Mouse (Mus musculus) adrenal gland, adult (tissue): ENCODE data around the gene Fbxo46.
"Not testable (repeated sequence)": the region's sequence is repeated elsewhere in the genome, so short reads cannot be mapped to it uniquely, and the experiment has no call there.

ENCODE experiments used
- DNase-seq, 2 experiments: peaks; one replicate each; pipeline ENCODE4 v3.0.0; 2022 to 2023; ENCODE audit warnings: low spot score in 1 of 2; ENCODE audit not compliant: inconsistent age in 2 of 2

Fbxo46 gene

DNA sequence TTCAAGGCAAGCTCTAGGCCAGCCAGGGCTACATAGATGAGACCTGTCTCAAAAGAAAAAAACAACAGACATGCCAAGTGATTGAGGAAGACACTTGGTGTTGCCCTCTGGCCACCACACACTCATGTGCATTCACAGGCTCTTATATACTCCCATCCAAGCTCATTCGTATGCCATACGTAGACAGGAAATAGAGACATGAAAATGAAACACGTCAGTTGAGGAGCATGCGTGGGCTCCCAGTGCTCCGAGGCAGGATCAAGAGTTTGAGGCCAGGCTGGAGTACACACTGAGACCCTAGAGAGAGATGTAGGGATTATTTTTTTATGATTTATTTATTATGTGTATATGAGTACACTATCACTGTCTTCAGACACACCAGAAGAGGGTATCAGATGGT lies 9.7 kb downstream of the Fbxo46 start:
- no peak for DNase-seq

DNA sequence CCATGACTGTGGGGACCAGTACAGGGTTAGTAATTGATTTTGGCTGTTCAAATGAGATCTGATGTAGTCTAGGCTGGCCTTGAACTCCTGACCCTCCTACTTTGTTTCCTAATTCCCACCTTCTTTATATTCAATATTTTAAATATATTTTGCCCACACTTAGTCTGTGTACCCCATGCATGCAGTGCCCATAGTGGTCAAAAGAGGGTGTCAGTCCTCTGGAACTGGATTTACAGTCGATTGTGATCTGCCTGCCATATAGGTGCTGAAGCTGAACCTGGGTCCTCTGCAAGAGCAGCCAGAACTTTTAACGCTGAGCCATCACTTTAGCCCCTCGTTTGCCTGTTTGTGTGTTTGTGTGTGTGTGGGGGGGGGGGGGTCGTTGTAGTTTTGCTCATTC lies 11.0 kb downstream of the Fbxo46 start:
- peak in 1 of 2 experiments; percentile 76 for DNase-seq

DNA sequence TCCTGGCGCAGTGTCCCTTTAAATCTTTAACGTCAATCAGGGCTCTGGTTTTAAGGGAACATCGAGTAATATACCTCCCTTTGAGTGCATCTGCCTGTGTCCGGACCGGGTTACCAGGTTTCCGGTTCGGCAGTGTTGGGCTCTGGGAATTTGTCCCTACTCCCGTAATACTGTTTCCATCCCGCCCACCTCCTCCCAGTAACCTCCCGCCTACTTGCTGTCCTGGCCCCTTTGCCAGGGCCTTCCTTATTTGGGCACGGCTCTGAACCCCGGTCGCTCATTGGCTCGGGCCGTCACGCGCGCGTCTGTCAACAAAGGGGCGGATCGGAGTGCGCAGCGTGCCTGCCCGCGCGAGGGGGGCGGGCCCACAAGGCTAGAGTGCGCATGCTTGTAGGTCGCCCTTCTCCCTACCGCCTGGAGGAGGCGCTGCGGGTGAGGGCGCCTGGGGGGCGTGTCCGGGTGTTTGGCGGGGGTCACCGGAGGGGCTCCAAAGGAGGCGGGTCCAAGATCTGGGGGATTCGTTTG lies 11.7 kb downstream of the Fbxo46 start:
- peak; percentile 99 for DNase-seq

DNA sequence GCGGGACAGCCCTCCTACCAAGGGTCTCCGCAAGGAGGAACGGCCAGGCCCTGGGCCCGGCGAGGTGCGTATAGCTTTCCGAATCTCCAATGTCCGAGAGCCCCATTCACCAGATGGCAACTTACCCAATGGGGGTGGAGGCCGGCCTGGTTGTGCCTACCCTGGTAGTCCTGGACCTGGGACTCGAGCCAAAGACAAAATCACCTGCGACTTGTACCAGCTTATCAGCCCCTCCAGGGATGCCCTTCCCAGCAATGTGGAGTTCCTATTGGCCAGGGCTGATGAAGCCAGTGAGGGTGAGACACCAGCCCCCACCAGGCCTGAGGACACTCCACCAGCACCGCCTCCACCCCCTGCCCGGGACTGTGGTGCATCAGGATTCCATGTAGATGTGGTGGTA lies 16.5 kb downstream of the Fbxo46 start:
- DNase-seq: peak in 1 of 2 experiments; percentile 40

DNA sequence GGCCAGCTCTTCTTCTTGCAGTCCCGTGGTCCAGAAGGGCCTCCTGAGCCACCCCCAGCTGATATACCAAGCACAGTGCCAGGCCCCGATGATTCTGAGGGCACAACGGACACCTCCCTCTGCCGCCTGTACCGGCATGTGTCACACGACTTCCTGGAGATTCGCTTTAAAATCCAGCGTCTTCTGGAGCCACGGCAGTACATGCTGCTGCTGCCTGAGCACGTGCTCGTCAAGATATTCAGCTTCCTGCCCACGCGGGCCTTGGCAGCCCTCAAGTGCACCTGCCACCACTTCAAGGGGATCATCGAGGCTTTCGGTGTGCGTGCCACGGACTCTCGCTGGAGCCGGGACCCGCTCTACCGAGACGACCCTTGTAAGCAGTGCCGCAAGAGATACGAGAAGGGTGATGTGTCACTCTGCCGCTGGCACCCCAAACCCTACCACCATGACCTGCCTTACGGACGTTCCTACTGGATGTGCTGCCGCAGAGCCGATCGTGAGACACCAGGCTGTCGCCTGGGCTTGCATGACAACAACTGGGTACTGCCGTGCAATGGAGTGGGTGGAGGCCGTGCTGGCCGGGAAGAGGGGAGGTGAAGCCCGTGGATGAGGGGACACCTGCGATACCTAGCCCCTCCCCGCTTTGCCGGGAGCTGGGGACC lies 17.1 kb downstream of the Fbxo46 start:
- peak in 1 of 2 experiments; percentile 39 for DNase-seq

DNA sequence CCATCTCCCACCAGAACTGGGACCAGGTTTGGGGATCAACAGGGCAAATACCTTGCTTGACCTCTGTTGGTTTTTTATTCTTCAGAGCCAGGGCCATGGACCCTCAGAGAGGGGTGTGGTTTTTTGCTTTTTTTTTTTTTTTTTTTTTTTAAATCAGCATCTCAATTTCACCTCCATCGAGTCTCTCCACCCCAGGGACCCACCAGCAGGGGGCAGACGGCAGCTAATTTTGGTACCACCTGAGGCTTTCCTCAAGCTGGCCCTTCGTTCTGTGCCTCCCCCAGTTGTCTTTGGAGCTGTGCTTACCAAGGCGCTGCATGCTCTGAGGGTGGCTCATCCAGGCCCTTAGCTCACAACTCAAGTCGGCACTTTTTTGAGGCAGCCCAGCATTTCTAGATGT lies 17.7 kb downstream of the Fbxo46 start:
- DNase-seq: peak in 1 of 2 experiments; percentile 76

DNA sequence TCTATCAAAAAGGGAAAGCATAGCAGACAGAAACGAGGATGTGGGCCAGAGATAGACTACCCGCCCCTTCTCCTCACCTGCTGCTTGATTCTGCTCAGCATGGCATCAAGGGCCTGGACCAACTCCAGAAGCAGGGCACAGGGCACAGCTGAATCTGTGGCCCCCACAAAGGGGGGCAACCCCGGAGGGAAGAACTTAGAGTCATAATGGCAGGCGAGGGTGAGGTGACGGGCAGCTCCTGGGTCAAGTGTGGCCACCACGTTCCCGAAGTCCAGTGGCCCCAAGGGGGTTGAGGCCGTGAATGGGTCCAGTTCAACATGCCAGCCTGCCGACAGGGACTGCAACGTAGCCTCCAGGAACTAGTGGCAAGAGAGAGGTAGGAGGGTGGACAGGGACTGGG lies 27.1 kb downstream of the Fbxo46 start:
- no peak for DNase-seq

DNA sequence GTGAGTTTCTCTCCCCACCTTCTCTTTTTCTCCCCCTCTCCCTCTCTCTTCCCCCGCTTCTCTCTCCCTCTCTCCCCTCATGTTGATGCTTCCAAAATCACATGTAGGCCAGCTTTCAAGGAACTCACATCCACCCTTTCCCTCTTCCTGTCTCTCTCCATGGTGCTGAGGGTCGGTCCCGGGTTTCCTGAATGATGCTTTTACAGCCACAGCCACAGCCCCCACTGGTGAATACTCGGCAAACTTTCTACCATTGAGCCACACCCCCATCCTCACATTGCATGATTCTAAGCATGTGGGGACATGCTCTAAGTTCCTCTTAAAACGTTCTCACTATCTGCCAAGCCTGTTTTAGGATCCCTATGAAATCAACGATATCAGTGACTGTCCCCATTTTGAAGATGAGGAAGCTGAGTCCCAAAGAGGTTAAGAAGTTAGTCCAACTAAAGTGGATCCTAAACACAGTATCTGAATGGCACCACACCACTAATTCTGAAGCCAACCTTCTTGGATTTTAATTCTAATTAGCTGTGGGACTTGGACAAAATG lies 27.9 kb downstream of the Fbxo46 start:
- DNase-seq: no peak

DNA sequence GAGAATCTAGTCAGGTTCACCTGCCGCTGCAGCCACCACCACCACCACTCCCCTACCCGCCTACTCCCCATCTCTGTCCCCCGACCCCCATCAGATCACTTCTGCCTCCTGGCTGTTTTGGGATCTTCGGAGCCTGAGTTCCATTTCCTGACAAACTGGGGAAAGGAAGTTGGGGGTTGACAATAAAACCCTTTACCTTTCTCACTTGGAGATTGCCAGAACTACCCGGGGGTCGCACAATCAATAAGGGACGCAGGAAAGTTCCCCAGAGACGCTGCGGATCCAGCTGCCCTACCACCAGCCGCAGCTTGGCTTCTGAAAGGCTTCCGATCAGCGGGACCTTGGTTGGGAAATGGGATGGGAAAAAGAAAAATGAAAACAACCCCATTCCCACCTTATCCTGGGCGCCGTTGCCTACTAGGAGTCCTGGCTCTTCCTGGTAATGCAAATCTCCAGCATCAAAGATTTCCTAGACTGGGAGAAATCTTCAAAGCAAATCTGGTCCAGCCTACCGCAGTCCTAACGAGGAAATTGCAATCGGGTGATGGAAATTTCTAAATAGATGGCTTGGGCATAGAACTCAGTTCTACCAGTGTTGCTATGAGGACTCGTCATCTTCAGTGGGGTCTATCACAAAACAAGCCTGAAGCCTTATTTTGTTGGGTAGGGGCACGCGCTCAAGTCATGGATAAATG lies 28.7 kb downstream of the Fbxo46 start:
- peak in 1 of 2 experiments; percentile 62 for DNase-seq

DNA sequence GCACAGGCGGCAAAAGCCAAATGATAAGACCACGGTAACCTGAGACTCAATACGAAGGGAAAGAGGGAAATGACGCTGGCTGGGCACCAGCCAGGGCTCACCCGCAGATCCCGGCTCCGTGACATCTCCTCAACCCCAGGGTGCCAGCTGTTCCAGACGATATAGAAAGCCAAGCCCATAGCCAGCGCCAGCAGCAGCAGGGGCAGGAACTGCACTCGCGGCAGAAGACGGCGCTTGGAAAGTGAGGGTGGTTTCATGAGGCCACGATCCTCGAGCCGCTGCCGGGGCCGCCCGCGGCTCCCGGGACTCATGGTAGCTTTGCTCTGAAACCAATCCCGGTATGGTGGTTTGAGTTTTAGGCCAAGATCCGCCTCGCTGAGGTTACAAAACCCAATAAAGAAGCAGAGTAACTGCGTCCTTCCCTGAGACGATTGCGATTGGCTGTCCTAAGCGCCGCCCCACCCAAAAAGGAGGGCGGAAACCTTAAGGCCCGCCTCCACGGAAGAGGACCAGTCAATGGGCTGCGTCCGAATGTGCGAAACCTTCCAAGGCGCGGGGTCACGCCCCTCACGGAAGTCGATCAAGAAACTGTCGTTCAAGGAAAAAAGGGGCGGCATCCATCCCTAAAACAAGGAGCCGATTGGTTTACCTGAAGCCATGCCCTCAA lies 29.3 kb downstream of the Fbxo46 start, which contains the start of gene Qpctl:
Qpctl (minus strand) TSS at position 417 of the 667 bp plus-strand sequence.
- DNase-seq: peak; percentile 99

DNA sequence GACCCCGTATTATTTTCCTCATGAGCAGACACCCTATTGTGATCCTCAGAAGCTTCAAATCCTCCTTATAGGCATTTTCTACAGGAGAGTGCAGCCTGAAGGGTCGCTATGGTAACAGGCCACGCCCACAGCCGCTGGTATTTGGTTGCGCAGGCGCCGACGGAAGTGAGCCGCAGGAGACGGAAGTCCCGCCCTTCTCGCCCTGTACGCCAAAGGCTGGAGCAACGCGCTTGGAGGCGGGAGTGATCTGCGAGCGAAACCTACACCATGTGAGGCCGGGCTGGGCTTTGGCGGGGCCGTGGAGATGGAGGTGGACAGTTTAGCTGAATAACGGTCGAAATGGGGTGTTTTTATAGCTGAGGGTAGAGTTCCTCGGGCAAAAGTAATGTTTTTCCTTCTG lies 30.0 kb downstream of the Fbxo46 start, which contains the start of gene Snrpd2:
Snrpd2 (plus strand) TSS at position 97 of the 400 bp plus-strand sequence.
- peak; percentile 96 to 99 for DNase-seq

DNA sequence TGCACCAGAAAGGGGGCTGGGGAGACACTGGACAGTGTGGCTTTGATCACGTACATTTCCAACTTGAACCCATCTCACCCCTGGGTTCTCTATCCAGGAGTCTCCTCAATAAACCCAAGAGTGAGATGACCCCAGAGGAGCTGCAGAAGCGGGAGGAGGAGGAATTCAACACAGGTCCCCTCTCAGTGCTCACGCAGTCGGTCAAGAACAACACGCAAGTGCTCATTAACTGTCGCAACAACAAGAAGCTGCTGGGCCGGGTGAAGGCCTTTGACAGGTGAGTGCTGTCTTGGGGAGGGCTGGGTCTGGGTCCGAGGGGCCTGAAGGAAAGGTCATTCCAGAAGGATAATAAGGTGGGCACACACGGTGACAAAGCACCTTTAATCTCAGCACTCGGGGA lies 31.5 kb downstream of the Fbxo46 start:
- DNase-seq: not testable (repeated sequence)

DNA sequence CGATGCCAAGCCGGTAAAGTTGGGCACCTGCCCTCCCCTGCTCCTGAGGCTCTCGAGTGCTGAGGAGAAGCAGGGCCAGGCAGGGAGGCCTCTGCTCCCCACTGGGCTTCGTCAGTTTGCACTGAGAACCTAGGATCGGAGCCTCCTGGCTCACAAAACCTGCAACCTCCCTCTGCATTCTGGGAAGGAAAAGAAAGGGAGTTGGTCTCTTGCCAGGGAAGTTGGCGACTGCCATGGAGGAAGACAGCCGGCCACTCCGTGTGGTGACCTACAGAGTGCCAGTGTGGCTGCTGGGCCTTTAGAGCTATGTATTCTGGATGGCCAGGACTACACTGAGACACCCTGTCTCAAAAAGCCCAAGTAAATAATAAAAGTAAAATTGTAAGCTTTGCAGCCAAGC lies 35.1 kb downstream of the Fbxo46 start:
- DNase-seq: no peak

DNA sequence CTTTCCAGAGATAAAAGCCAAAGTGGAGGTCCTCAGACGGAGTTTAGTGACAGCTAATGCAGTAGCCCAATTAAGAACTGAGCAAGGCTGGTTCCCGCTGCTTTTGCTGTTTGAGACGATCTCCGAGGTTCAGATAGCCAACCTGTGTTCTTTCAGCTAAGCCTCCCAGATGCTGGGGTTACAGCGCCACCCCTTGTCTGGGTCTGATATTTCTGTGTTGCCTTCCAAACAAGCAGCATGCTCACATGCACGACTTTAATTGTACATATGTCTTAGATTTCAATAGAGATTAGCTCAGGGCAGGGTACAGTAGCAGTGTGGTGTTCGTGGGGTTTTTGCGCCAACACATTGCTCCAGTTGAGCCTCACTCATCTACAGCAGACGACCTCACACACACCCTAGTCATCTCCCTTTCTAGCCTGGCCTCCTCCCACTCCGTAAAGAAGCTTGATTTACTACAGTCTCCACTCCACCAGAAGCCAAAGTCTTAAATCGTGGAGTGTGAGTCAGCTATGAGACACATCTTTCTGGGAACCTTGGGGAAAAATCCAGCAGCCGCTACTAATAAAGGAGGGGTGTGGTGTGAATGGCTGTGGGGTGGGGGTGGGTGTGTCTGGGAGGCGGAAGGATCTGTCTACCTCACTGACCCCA lies 36.3 kb downstream of the Fbxo46 start:
- DNase-seq: peak; percentile 69 to 88

DNA sequence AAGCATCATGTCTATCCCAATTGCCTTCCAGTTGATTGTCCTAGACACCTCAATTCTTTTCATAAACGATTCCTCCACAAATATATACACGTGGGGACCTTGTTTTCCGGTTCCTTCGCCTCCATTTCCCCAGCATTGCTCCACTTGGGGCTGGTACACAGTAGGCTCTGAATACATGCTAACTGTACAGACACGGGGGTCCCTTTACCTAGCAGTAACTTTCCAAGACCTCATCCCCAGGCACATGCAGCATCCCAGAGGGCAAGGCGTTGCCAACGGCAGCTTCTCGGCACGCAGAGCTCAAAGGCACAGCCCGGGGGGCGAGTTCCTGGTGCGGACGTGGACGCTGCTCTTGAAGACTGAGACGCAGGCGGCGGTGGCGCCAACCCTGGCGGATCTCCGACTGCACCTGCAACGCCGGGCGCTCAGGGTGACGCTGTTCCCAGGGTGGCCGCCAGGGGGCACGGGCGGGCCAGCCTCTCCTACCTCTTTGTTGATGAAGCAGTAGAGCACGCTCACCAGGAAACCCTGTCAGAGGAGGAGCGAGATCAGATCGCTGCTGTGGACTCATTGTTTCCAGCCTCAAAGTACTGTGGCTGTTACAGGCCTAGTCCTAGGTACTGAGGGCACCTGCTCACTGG lies 37.6 kb downstream of the Fbxo46 start:
- DNase-seq: peak; percentile 91 to 97

DNA sequence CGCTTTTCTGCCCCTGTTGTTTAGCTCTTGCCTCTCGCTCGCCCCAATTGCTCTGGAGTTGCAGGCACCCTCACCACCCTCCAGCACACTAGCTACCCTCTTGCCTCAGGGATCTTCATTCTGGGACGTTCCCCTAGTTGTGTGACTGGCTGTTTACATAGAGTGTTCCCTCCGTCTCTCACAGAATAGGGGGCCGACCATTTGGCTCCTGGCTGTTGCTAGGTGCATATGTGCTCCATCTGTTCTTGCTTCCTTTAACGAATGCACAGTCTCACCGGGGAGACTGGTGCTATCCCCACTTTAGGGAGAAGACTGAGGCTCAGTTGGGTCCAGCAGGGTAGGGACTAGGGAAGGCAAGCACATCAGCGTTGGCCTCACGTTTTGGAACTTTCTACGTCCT lies 38.9 kb downstream of the Fbxo46 start:
- DNase-seq: no peak

DNA sequence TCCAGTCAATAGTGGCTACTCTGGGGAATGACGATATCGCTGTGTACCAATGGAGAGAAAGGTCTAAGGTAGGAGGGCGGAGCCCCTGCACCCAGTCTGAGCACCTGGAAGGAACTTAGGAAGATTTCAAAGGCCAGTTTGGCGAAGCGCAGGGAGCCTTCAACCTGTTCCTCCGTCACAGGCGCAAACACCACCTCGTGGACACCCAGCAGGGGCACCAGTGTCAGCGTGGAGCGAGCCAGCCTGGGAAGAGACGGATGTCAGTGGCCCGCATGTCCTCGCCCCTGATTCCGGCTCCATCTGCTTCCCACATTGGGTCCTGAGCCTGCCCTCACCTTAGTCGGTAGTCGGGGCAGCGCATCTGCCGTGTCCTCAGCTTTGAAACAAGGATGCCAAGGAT lies 39.8 kb downstream of the Fbxo46 start:
- DNase-seq: no peak

DNA sequence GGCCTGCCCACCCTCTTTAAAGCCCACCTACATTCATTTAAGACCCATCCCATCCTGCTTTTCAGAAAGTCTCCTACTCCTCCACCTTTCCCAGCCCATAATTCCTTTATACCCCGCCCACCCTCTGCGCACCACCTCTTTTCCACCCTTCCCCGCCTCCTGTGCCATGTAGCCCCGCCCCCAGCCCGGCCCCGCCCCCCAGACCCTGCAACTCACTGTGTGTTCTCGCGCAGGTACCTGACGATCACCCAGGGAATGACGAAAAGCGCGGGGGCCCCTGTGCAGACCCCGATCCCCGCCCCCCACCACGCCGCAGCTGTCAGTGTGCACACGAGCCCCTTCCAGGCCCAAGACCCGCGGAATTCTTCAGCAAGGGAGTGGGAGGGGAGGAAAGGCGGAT lies 40.5 kb downstream of the Fbxo46 start:
- no peak for DNase-seq

DNA sequence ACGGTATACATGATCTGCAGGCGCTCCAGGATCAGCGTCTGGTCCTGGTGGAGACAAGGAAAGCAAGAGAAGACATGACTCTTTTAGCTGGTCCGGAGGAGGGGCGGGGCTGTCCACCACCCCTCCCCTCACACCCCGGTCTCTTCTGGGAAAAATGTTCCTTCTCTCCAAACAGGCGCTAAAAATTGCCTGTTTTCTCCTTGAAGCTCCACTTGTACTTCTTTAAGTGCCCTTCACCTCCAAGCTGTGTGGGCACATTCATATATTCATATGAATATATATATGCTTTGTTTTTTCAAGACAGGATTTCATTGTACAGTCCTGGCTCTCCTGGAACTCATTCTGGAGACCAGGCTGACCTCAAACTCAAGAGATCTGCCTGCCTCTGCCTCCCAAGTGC lies 43.3 kb downstream of the Fbxo46 start:
- DNase-seq: no peak

DNA sequence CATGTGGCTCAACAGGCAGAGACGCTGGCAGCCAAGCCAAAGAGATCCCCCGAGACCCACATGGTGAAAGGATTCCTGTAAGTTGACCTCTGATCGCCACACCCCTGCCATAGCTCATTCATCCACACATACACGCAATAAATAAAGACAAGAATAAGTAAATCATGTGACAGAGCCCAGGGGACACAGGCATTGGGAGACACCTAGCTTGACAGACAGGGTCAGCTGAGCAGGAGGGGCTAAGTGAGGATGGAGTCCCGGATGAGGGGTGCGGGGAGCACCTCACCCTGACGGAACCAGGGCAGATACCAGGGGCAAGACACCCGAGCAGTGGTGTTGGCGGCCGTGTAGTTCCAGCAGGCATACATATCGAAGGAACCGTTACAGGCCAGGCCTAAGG lies 44.1 kb downstream of the Fbxo46 start:
- DNase-seq: no peak
